Comparison of ENCODE assay signal across 8 mouse cellular contexts in genomic region chr10:122815094-122815493, GRCm38 (mm10).
DNase-seq lines count a peak whose midpoint lies in the region; ATAC-seq lines count a peak whose summit lies in the region.

No protein-coding gene starts in this region.

- no peaks in the 10 kb centered on the region for H3K27me3 ChIP-seq in limb, embryonic 12.5 days
- no peaks in the 10 kb centered on the region for H3K27me3 ChIP-seq in midbrain, embryonic 14.5 days (ENCODE audit: control insufficient read depth, insufficient read depth, low read length)

- peaks cover 29% of the 10 kb centered on the region for H3K4me1 ChIP-seq in limb, embryonic 12.5 days (replicated peaks)
- H3K4me1 ChIP-seq in midbrain, embryonic 14.5 days (ENCODE audit: control insufficient read depth, insufficient read depth, low read length), result no peaks in the 10 kb centered on the region

- 26% methylated on average over 14 of the region's 14 CpGs for WGBS in limb, embryonic 12.5 days
- 65% methylated on average over 14 of the region's 14 CpGs for WGBS in midbrain, embryonic 14.5 days

- no peak overlapping the region for H3K4me3 ChIP-seq in limb, embryonic 12.5 days (replicated peaks)
- H3K4me3 ChIP-seq in midbrain, embryonic 14.5 days (replicated peaks; ENCODE audit: low read depth, low read length), result no peak overlapping the region

- H3K4me2 ChIP-seq in limb, embryonic 12.5 days, result peak overlapping the region; percentile 36; the same call in 1 of the 2 replicates
- H3K4me2 ChIP-seq in midbrain, embryonic 14.5 days (ENCODE audit: low read length), result no peak overlapping the region

- H3K9me3 ChIP-seq in limb, embryonic 12.5 days, result no peaks in the 10 kb centered on the region
- no peaks in the 10 kb centered on the region for H3K9me3 ChIP-seq in midbrain, embryonic 14.5 days (ENCODE audit: control insufficient read depth, low read length)

- peak overlapping the region; percentile 31; the same call in 1 of the 2 replicates for H3K9ac ChIP-seq in limb, embryonic 12.5 days (replicated peaks)
- H3K9ac ChIP-seq in midbrain, embryonic 14.5 days (replicated peaks; ENCODE audit: low read length), result no peak overlapping the region

- ATAC-seq in frontal cortex, adult (ENCODE audit: low TSS enrichment), result peak; percentile 38
- peak; percentile 98 for ATAC-seq in CD4-positive, CD25-positive, alpha-beta regulatory T cell, adult 4 months
- peak; percentile 96 to 98 for ATAC-seq in hematopoietic stem cell, adult 5-6 weeks (replicated peaks in 1 of 2; ENCODE audit: insufficient read depth in 1 of 2, low FRiP score in 2 of 2, low TSS enrichment in 1 of 2, low read depth in 1 of 2, poor library complexity in 2 of 2, severe bottlenecking in 2 of 2)
- peak; percentile 33; the same call in 1 of the 2 replicates for ATAC-seq in limb, embryonic 12.5 days (ENCODE audit: insufficient number of reproducible peaks, insufficient read depth, low FRiP score, low TSS enrichment, low read depth)
- no peak for ATAC-seq in midbrain, embryonic 14.5 days (ENCODE audit: low FRiP score, low TSS enrichment)

- no peaks in the 10 kb centered on the region for H3K36me3 ChIP-seq in limb, embryonic 12.5 days
- no peaks in the 10 kb centered on the region for H3K36me3 ChIP-seq in midbrain, embryonic 14.5 days (ENCODE audit: control insufficient read depth, insufficient read depth, low read length)

- DNase-seq in frontal cortex, postnatal 36 days (ENCODE audit: low spot score in 2 of 2), result no peak
- DNase-seq in cerebellum, postnatal 14 days, result peak; percentile 56 to 60
- DNase-seq in midbrain, embryonic 14.5 days, result no peak
- DNase-seq in thymus, postnatal 0 days (ENCODE audit: low spot score), result peak; percentile 77

- 0 out of 2 replicates have a peak overlapping the region, but pooled peaks have one; percentile 25 for H3K27ac ChIP-seq in limb, embryonic 12.5 days
- 0 out of 2 replicates have a peak overlapping the region, but pooled peaks have one; percentile 38 for H3K27ac ChIP-seq in midbrain, embryonic 14.5 days (replicated peaks; ENCODE audit: low read depth, low read length)

Comparison
In these comparisons a context has a peak if more than half of its experiments do, and no peak if none do; other contexts are left out.
1. DNase-seq: peak in cerebellum, postnatal 14 days (2 of 2) and thymus, postnatal 0 days (single experiment); none in frontal cortex, postnatal 36 days (0 of 2) and midbrain, embryonic 14.5 days (single experiment).